Mouse (Mus musculus) erythroblast, embryonic 14.5 days (primary cell): ENCODE measurements around the gene Myo1a.
"Not testable (repeated sequence)": the region's sequence is repeated elsewhere in the genome, so short reads cannot be mapped to it uniquely, and the experiment has no call there.

Experiments used
- GATA1 ChIP-seq: IDR thresholded peaks from 2 replicates; pipeline ENCODE4 v1.6.1; 2012; ENCODE audit warnings: low read length, inconsistent platforms, mixed read lengths
- TAL1 ChIP-seq: IDR thresholded peaks from 3 replicates; pipeline ENCODE4 v1.6.1; 2012; ENCODE audit warnings: low read length, inconsistent platforms, mixed read lengths

DNA sequence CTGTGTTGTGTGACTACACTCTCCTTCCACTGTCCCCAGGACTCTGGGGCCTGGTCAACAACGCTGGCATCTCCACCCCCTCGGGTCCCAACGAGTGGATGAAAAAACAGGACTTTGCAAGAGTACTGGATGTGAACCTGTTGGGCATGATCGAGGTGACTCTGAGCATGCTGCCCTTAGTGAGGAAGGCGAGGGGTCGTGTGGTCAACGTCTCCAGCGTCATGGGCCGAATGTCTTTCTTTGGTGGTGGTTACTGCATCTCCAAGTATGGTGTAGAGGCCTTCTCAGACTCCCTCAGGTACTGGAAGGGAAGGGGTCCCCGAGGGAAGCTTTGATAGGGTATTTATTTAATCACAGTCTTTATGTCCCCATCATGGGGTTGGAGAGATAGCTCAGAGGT is 58.0 kb downstream of the Myo1a start:
- TF ChIP-seq GATA1, TAL1: not testable (repeated sequence)
